Mouse (Mus musculus) stomach, adult 2 months (tissue): ENCODE measurements around the gene Zscan4b. TPM values are rescaled to one million over a fixed set of nuclear protein-coding genes. Genes with fewer than 3 reads are reported as not detected.

Experiments
- polyA plus RNA-seq: library from polyadenylated mRNA; depleted of rRNA; stranded (reverse); fragments of >200 nt; gene quantifications from 2 replicates; pipeline ENCODE4 v1.2.3, GENCODE M21; 2012; rRNA removed

Zscan4b gene
- not detected in 2 replicates for polyA plus RNA-seq

GRCm38 (mm10) chr7:10904950-10905349, at the start of gene Zscan4b:
TSS of gene Zscan4b (minus strand) at chr7:10905050.

Other genes starting within 250 kb of the Zscan4b start
- gene Nlrp4b, start 217.3 kb downstream of the Zscan4b start, polyA plus RNA-seq = not detected in 2 replicates
- not detected in 2 replicates for gene Vmn1r71, start 150.7 kb downstream of the Zscan4b start, polyA plus RNA-seq
- not detected in 2 replicates for gene Zscan4c, start 100.7 kb upstream of the Zscan4b start, polyA plus RNA-seq
- gene Zscan4-ps1, start 164.6 kb upstream of the Zscan4b start, polyA plus RNA-seq = not detected in 2 replicates